Mouse (Mus musculus) CH12.LX (cell line): ENCODE measurements around the gene Bid. TPM values are rescaled to one million over a fixed set of nuclear protein-coding genes. Genes with fewer than 3 reads are reported as not detected.
A peak's percentile ranks its signal among the peaks of the same experiment; 100 is the strongest.

Experiments
- DNase-seq: peaks from one replicate; pipeline ENCODE4 v3.0.0-alpha.2; 2013; ENCODE audit errors: extremely low read depth
- H3K27ac ChIP-seq: 2 replicates; pipeline ENCODE4 v1.5.1; 2012; ENCODE audit warnings: low read depth, mild to moderate bottlenecking, control low read depth, moderate library complexity; ENCODE audit not compliant: insufficient read depth
- H3K27me3 ChIP-seq: replicated peaks from 2 replicates; pipeline ENCODE3; 2012; ENCODE audit warnings: inconsistent platforms
- H3K36me3 ChIP-seq, 2 experiments: replicated peaks in 1 of 2; 2 replicates each; pipeline versions ENCODE3 to v1.6.1; 2012; ENCODE audit warnings: inconsistent platforms in 1 of 2, low read length in 1 of 2, mild to moderate bottlenecking in 1 of 2, mixed read lengths in 1 of 2, moderate library complexity in 1 of 2; ENCODE audit not compliant: control insufficient read depth in 1 of 2, insufficient read depth in 1 of 2
- H3K4me1 ChIP-seq, 2 experiments: 2 replicates each; pipeline ENCODE4 v1.6.1; 2012; ENCODE audit warnings: inconsistent platforms in 1 of 2, moderate library complexity in 1 of 2; ENCODE audit not compliant: insufficient read depth in 2 of 2, control insufficient read depth in 1 of 2
- H3K4me2 ChIP-seq: 2 replicates; pipeline ENCODE4 v1.6.1; 2012; ENCODE audit warnings: low read depth, mild to moderate bottlenecking, control low read depth; ENCODE audit not compliant: poor library complexity, insufficient read depth, severe bottlenecking
- H3K4me3 ChIP-seq, 3 experiments: fragments of 150-350 bp in 1 of 3; sonication (generic) in 1 of 3; replicated peaks in 1 of 3; 2 replicates each; pipeline versions ENCODE3 to v1.5.1; 2011 to 2012; ENCODE audit warnings: low read depth in 2 of 3, low read length in 2 of 3, mild to moderate bottlenecking in 2 of 3, moderate library complexity in 2 of 3, control low read depth in 1 of 3, improper control_type of control experiment in 1 of 3, inconsistent platforms in 1 of 3, mixed read lengths in 1 of 3; ENCODE audit not compliant: poor library complexity in 1 of 3
- H3K79me2 ChIP-seq: replicated peaks from 2 replicates; pipeline ENCODE4 v1.6.1; 2012; ENCODE audit warnings: mild to moderate bottlenecking, moderate library complexity; ENCODE audit not compliant: control insufficient read depth, poor library complexity, insufficient read depth, severe bottlenecking; ENCODE audit errors: extremely low read depth
- H3K9ac ChIP-seq: 2 replicates; pipeline ENCODE4 v1.6.1; 2012; ENCODE audit warnings: low read depth, mild to moderate bottlenecking, control low read depth, moderate library complexity; ENCODE audit not compliant: insufficient read depth
- H3K9me3 ChIP-seq: replicated peaks from 2 replicates; pipeline ENCODE3; 2012; ENCODE audit warnings: low read length, inconsistent platforms, mixed read lengths
- BHLHE40 ChIP-seq: IDR thresholded peaks from 2 replicates; pipeline ENCODE4 v1.6.1; 2011; ENCODE audit warnings: mild to moderate bottlenecking, low read depth, low read length, improper control_type of control experiment
- CHD1 ChIP-seq: IDR thresholded peaks from 2 replicates; pipeline ENCODE4 v1.6.1; 2012; ENCODE audit warnings: low read depth, low read length, improper control_type of control experiment, inconsistent platforms
- CHD2 ChIP-seq: IDR thresholded peaks from 2 replicates; pipeline ENCODE4 v1.6.1; 2011; ENCODE audit warnings: low read length, improper control_type of control experiment
- CTCF ChIP-seq, 2 experiments: IDR thresholded peaks in 1 of 2; conservative IDR thresholded peaks in 1 of 2; 2 replicates each; pipeline ENCODE4 v1.5.1; 2011 to 2012; ENCODE audit warnings: low read depth in 2 of 2, low read length in 2 of 2, improper control_type of control experiment in 1 of 2, inconsistent platforms in 1 of 2, mild to moderate bottlenecking in 1 of 2, moderate library complexity in 1 of 2
- E2F4 ChIP-seq: IDR thresholded peaks from 2 replicates; pipeline ENCODE4 v1.6.1; 2011; ENCODE audit warnings: low read depth, low read length, improper control_type of control experiment; ENCODE audit not compliant: insufficient replicate concordance
- ELF1 ChIP-seq: IDR thresholded peaks from 2 replicates; pipeline ENCODE4 v1.6.1; 2014; ENCODE audit warnings: low read depth, mild to moderate bottlenecking, inconsistent platforms, low read length, improper control_type of control experiment
- EP300 ChIP-seq: IDR thresholded peaks from 2 replicates; pipeline ENCODE4 v1.6.1; 2011; ENCODE audit warnings: low read length, improper control_type of control experiment
- ETS1 ChIP-seq: conservative IDR thresholded peaks from 2 replicates; pipeline ENCODE4 v1.6.1; 2012; ENCODE audit warnings: low read depth, mild to moderate bottlenecking, inconsistent platforms, low read length, improper control_type of control experiment, moderate library complexity
- GABPA ChIP-seq: IDR thresholded peaks from 2 replicates; pipeline ENCODE4 v1.6.1; 2012; ENCODE audit warnings: low read depth, low read length, improper control_type of control experiment, inconsistent platforms; ENCODE audit not compliant: insufficient replicate concordance
- HCFC1 ChIP-seq: IDR thresholded peaks from 2 replicates; pipeline ENCODE4 v1.6.1; 2012; ENCODE audit warnings: low read depth, mild to moderate bottlenecking, inconsistent platforms, low read length, improper control_type of control experiment
- IRF4 ChIP-seq: IDR thresholded peaks from 2 replicates; pipeline ENCODE4 v1.6.1; 2014; ENCODE audit warnings: low read depth, mild to moderate bottlenecking, inconsistent platforms, low read length, improper control_type of control experiment
- JUN ChIP-seq: IDR thresholded peaks from 2 replicates; pipeline ENCODE4 v1.6.1; 2011; ENCODE audit warnings: low read depth, mild to moderate bottlenecking, low read length, improper control_type of control experiment, moderate library complexity; ENCODE audit not compliant: insufficient read depth
- JUND ChIP-seq: conservative IDR thresholded peaks from 2 replicates; pipeline ENCODE4 v1.6.1; 2011; ENCODE audit warnings: low read depth, low read length, improper control_type of control experiment
- KAT2A ChIP-seq: IDR thresholded peaks from 2 replicates; pipeline ENCODE4 v1.6.1; 2012; ENCODE audit warnings: low read length, improper control_type of control experiment, inconsistent platforms; ENCODE audit not compliant: insufficient replicate concordance
- MAFK ChIP-seq: IDR thresholded peaks from 2 replicates; pipeline ENCODE4 v1.6.1; 2011; ENCODE audit warnings: low read length, improper control_type of control experiment; ENCODE audit not compliant: insufficient replicate concordance
- MAX ChIP-seq: IDR thresholded peaks from 2 replicates; pipeline ENCODE4 v1.6.1; 2011; ENCODE audit warnings: low read length, improper control_type of control experiment
- MAZ ChIP-seq: IDR thresholded peaks from 2 replicates; pipeline ENCODE4 v1.6.1; 2012; ENCODE audit warnings: low read depth, mild to moderate bottlenecking, inconsistent platforms, low read length, improper control_type of control experiment, moderate library complexity
- MEF2A ChIP-seq: IDR thresholded peaks from 2 replicates; pipeline ENCODE4 v1.6.1; 2014; ENCODE audit warnings: low read depth, mild to moderate bottlenecking, inconsistent platforms, low read length, improper control_type of control experiment, borderline replicate concordance
- MXI1 ChIP-seq: IDR thresholded peaks from 2 replicates; pipeline ENCODE4 v1.6.1; 2011; ENCODE audit warnings: mild to moderate bottlenecking, low read depth, low read length, improper control_type of control experiment
- MYC ChIP-seq: IDR thresholded peaks from 2 replicates; pipeline ENCODE4 v1.6.1; 2011; ENCODE audit warnings: low read depth, mild to moderate bottlenecking, improper control_type of control experiment, low read length
- NELFE ChIP-seq: IDR thresholded peaks from 2 replicates; pipeline ENCODE4 v1.6.1; 2011; ENCODE audit warnings: low read depth, low read length, improper control_type of control experiment
- NRF1 ChIP-seq: IDR thresholded peaks from 2 replicates; pipeline ENCODE4 v1.6.1; 2014; ENCODE audit warnings: low read depth, mild to moderate bottlenecking, inconsistent platforms, low read length, improper control_type of control experiment, moderate library complexity
- PAX5 ChIP-seq: IDR thresholded peaks from 2 replicates; pipeline ENCODE4 v1.6.1; 2012; ENCODE audit warnings: low read length, inconsistent platforms, mixed read lengths
- POLR2A ChIP-seq: IDR thresholded peaks from 2 replicates; pipeline ENCODE4 v1.6.1; 2011; ENCODE audit warnings: low read depth, mild to moderate bottlenecking, improper control_type of control experiment, low read length
- POLR2AphosphoS2 ChIP-seq: IDR thresholded peaks from 2 replicates; pipeline ENCODE4 v1.6.1; 2011; ENCODE audit warnings: low read depth, low read length, improper control_type of control experiment
- RAD21 ChIP-seq: IDR thresholded peaks from 2 replicates; pipeline ENCODE4 v1.6.1; 2011; ENCODE audit warnings: low read depth, mild to moderate bottlenecking, low read length, improper control_type of control experiment, moderate library complexity
- RCOR1 ChIP-seq: conservative IDR thresholded peaks from 2 replicates; pipeline ENCODE4 v1.6.1; 2012; ENCODE audit warnings: low read depth, mild to moderate bottlenecking, inconsistent platforms, low read length, improper control_type of control experiment
- SIN3A ChIP-seq: IDR thresholded peaks from 2 replicates; pipeline ENCODE4 v1.6.1; 2012; ENCODE audit warnings: low read length, improper control_type of control experiment, inconsistent platforms
- SMC3 ChIP-seq: IDR thresholded peaks from 2 replicates; pipeline ENCODE4 v1.6.1; 2011; ENCODE audit warnings: low read depth, low read length, improper control_type of control experiment
- TBP ChIP-seq: conservative IDR thresholded peaks from 2 replicates; pipeline ENCODE4 v1.6.1; 2011; ENCODE audit warnings: low read depth, low read length, improper control_type of control experiment
- TCF12 ChIP-seq: IDR thresholded peaks from 2 replicates; pipeline ENCODE4 v1.6.1; 2014; ENCODE audit warnings: low read depth, mild to moderate bottlenecking, inconsistent platforms, low read length, improper control_type of control experiment
- UBTF ChIP-seq: IDR thresholded peaks from 2 replicates; pipeline ENCODE4 v1.6.1; 2012; ENCODE audit warnings: low read depth, mild to moderate bottlenecking, inconsistent platforms, low read length, improper control_type of control experiment, moderate library complexity
- USF1 ChIP-seq: IDR thresholded peaks from 2 replicates; pipeline ENCODE4 v1.6.1; 2014; ENCODE audit warnings: low read depth, mild to moderate bottlenecking, inconsistent platforms, low read length, improper control_type of control experiment
- USF2 ChIP-seq: conservative IDR thresholded peaks from 2 replicates; pipeline ENCODE4 v1.6.1; 2011; ENCODE audit warnings: low read depth, low read length, improper control_type of control experiment
- ZC3H11A ChIP-seq: IDR thresholded peaks from 2 replicates; pipeline ENCODE4 v1.6.1; 2012; ENCODE audit warnings: low read depth, mild to moderate bottlenecking, inconsistent platforms, low read length, improper control_type of control experiment
- ZKSCAN1 ChIP-seq: IDR thresholded peaks from 2 replicates; pipeline ENCODE4 v1.6.1; 2012; ENCODE audit warnings: low read depth, inconsistent platforms, low read length, improper control_type of control experiment, borderline replicate concordance
- ZMIZ1 ChIP-seq: IDR thresholded peaks from 2 replicates; pipeline ENCODE4 v1.6.1; 2012; ENCODE audit warnings: low read depth, mild to moderate bottlenecking, inconsistent platforms, low read length, improper control_type of control experiment
- ZNF384 ChIP-seq: IDR thresholded peaks from 2 replicates; pipeline ENCODE4 v1.6.1; 2012; ENCODE audit warnings: low read depth, low read length, improper control_type of control experiment, inconsistent platforms
- dilution Hi-C: fragments of 300-500 bp; cut with MboI; formaldehyde crosslinking; loops from 2 replicates; pipeline ENCODE4 v1.14.3; 2020; ENCODE audit warnings: low sequenced_read_pairs; ENCODE audit not compliant: extremely low pct_unique_long_range_greater_than_20kb, extremely low pct_ligation_motif_present
- in situ Hi-C: fragments of 300-500 bp; cut with MboI; formaldehyde crosslinking; loops from 3 replicates; pipeline ENCODE4 v1.14.3; 2019; ENCODE audit warnings: low sequenced_read_pairs, low pct_ligation_motif_present, low pct_unique_long_range_greater_than_20kb, mixed read lengths
- polyA plus RNA-seq: library from polyadenylated mRNA; unstranded; fragments of >175 nt; gene quantifications from 2 replicates; pipeline ENCODE4 v1.2.1, GENCODE M21; 2012; ENCODE audit warnings: low read depth; ENCODE audit not compliant: insufficient read length
- total RNA-seq, 2 experiments: library from RNA; depleted of rRNA; stranded (reverse); fragments of 300-350 nt in 1 of 2; fragments of >200 nt in 1 of 2; gene quantifications; 2 replicates each; pipeline ENCODE4 v1.2.3; 2012 to 2014

Gene Bid
- total and polyA plus RNA-seq, 3 experiments = 102 to 148 (median 144) TPM

- DNase-seq = peak; percentile 93
- H3K9ac ChIP-seq = peak overlapping the region; percentile 99
- peak overlapping the region; percentile 86 to 94 (median 91) for H3K4me3 ChIP-seq
- dilution Hi-C loops (no loop called here), in situ Hi-C loops (no loop called here)
- peak overlapping the region; percentile 99 for H3K4me2 ChIP-seq
- no peaks in the 10 kb centered on the region for H3K9me3 ChIP-seq
- H3K27ac ChIP-seq = peak overlapping the region; percentile 100
- peaks cover 47% of the 10 kb centered on the region for H3K79me2 ChIP-seq
- H3K27me3 ChIP-seq = no peaks in the 10 kb centered on the region
- H3K36me3 ChIP-seq = peaks cover 17 to 31% of the 10 kb centered on the region in 2 experiments
- peak; percentile 74 for TF ChIP-seq NELFE
- peak; percentile 75 for TF ChIP-seq BHLHE40
- TF ChIP-seq POLR2A = peak; percentile 69
- TF ChIP-seq CTCF (conservative IDR thresholded peaks at IDR 0.05 in 1 of 2, IDR thresholded peaks at IDR 0.05 in 1 of 2; ENCODE audit: low read depth in 2 of 2, low read length in 2 of 2) = peak in 1 of 2 experiments; percentile 67; a peak in 3 of 4 replicates
- TF ChIP-seq TBP = peak; percentile 88
- TF ChIP-seq PAX5 = no peak
- TF ChIP-seq JUN = no peak
- TF ChIP-seq ELF1 = peak; percentile 62
- TF ChIP-seq EP300 = peak; percentile 83
- TF ChIP-seq NRF1 = no peak
- TF ChIP-seq MXI1 = peak; percentile 80
- peak; percentile 87 for TF ChIP-seq MAFK
- TF ChIP-seq E2F4 = no peak
- peak; percentile 79 for TF ChIP-seq ETS1
- no peak for TF ChIP-seq USF2
- peak; percentile 47 for TF ChIP-seq SMC3
- peak; percentile 77 for TF ChIP-seq ZMIZ1
- peak; percentile 74 for TF ChIP-seq MYC
- peak; percentile 91 for TF ChIP-seq TCF12
- peak; percentile 38; the same call in 1 of the 2 replicates for TF ChIP-seq CHD1
- TF ChIP-seq MAX = peak; percentile 65; the same call in 1 of the 2 replicates
- TF ChIP-seq POLR2AphosphoS2 = peak; percentile 86
- no peak for TF ChIP-seq KAT2A
- no peak for TF ChIP-seq ZC3H11A
- no peak for TF ChIP-seq ZKSCAN1
- TF ChIP-seq JUND = no peak
- TF ChIP-seq USF1 = no peak
- peak; percentile 94 for TF ChIP-seq CHD2
- TF ChIP-seq MEF2A = peak; percentile 66; the same call in 1 of the 2 replicates
- peak; percentile 69 for TF ChIP-seq HCFC1
- peak; percentile 93 for TF ChIP-seq IRF4
- peak; percentile 91 for TF ChIP-seq SIN3A
- TF ChIP-seq GABPA = no peak
- peak; percentile 68 for TF ChIP-seq RAD21
- TF ChIP-seq MAZ = peak; percentile 94
- TF ChIP-seq ZNF384 = no peak
- TF ChIP-seq UBTF = peak; percentile 77; the same call in 1 of the 2 replicates
- TF ChIP-seq RCOR1 = peak; percentile 81; the same call in 1 of the 2 replicates
- H3K4me1 ChIP-seq = peaks cover 23 to 61% of the 10 kb centered on the region in 2 experiments
Measured at GRCm38 (mm10) chr6:120914911-120915648, 1.6 kb downstream of the Bid start.
